Mouse (Mus musculus) hindbrain, embryonic 10.5 days (tissue): ENCODE measurements around the gene Gm28551. TPM values are rescaled to one million over a fixed set of nuclear protein-coding genes. Genes with fewer than 3 reads are reported as not detected.
A peak's percentile ranks its signal among the peaks of the same experiment; 100 is the strongest.

Source experiments
- DNase-seq: peaks from one replicate; pipeline ENCODE4 v3.0.0-alpha.2; 2017; ENCODE audit warnings: low spot score
- H3K27ac ChIP-seq: fragments of 300-500 bp; sonication (generic); 2 replicates; pipeline ENCODE4 v1.5.1; 2016; ENCODE audit warnings: mild to moderate bottlenecking, moderate library complexity
- H3K27me3 ChIP-seq: fragments of 300-500 bp; sonication (generic); 2 replicates; pipeline ENCODE4 v1.6.1; 2016; ENCODE audit warnings: mild to moderate bottlenecking; ENCODE audit not compliant: poor library complexity, insufficient read depth, severe bottlenecking
- H3K36me3 ChIP-seq: fragments of 300-500 bp; sonication (generic); 2 replicates; pipeline ENCODE4 v1.6.1; 2016; ENCODE audit warnings: mild to moderate bottlenecking, moderate library complexity
- H3K4me1 ChIP-seq: fragments of 300-500 bp; sonication (generic); replicated peaks from 2 replicates; pipeline ENCODE4 v1.6.1; 2016; ENCODE audit warnings: mild to moderate bottlenecking
- H3K4me3 ChIP-seq: fragments of 300-500 bp; sonication (generic); 2 replicates; pipeline ENCODE4 v1.5.1; 2016; ENCODE audit warnings: mild to moderate bottlenecking, moderate library complexity
- H3K9me3 ChIP-seq: fragments of 300-500 bp; sonication (generic); 2 replicates; pipeline ENCODE4 v1.6.1; 2016; ENCODE audit warnings: mild to moderate bottlenecking, moderate library complexity
- WGBS: fragments of 180-500 bp; shearing (Covaris S2); methylation state at CpG from one replicate; pipeline ENCODE4 v1.1.7; 2016; 5-methylcytosine and 5-hydroxymethylcytosine counted together
- polyA plus RNA-seq: library from polyadenylated mRNA; unstranded; fragments of >200 nt; fragmentation: Nextera tagmentation; extraction: Ambion mirVana; gene quantifications from 2 replicates; pipeline ENCODE4 v1.2.1, GENCODE M21; 2016

Gene Gm28551
- polyA plus RNA-seq, 1 experiment from 2014 or later, result 1.0 TPM

DNA sequence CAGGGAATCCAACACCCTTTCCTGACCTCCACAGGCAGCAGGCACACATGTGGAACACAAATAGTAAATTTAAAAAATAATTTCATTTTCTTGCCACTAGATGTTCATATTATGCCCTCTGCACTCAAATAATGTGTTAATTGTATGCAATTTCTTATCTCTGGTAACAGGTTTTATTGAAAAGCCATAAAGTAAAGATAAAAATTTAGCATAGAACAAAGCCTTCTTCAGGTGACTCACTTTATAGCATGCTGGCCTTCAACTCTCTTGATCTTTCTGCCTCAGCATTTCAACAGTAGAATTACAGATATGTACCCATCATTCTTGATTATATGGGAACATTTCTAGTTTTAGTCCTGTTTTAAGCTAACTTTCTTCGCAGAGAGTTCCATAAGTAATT lies 28.2 kb downstream of the Gm28551 start:
- Histone ChIP-seq H3K27ac (no peak overlapping the region), H3K36me3 (peaks cover 57% of the 10 kb centered on the region)

DNA sequence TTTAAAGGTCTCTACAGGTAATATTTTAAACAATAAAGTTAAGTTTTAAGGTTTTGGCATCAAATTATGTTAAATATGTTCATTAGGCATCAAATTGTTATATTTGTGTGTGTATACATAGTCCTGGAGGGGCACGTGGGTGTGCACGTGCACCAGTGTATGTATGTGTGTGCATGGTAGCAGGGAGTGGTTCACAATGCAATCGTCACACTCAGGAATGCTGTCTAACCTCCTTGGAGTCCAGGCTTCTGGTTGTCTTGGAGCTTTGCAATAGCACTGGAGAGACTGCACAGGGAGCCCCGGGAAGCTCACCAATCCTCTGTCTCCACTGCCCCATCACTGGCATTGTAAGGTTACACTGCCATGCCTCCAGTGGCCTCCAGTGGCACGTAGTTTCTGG lies 29.2 kb downstream of the Gm28551 start:
- Histone ChIP-seq H3K27me3 (no peaks in the 10 kb centered on the region), H3K36me3 (peaks cover 63% of the 10 kb centered on the region), H3K9me3 (no peaks in the 10 kb centered on the region), H3K4me1 (no peaks in the 10 kb centered on the region), H3K4me3 (no peak overlapping the region), H3K27ac (no peak overlapping the region)
- no peak for DNase-seq
- 91% methylated on average over 5 of the region's 5 CpGs for WGBS

More for the DNA sequence above, 28.2 kb downstream of the Gm28551 start:
- H3K4me3 ChIP-seq, result no peak overlapping the region
- WGBS, result 89% methylated on average over 1 of the region's 1 CpGs
- no peaks in the 10 kb centered on the region for H3K9me3 ChIP-seq
- no peaks in the 10 kb centered on the region for H3K4me1 ChIP-seq
- DNase-seq, result no peak
- no peaks in the 10 kb centered on the region for H3K27me3 ChIP-seq

DNA sequence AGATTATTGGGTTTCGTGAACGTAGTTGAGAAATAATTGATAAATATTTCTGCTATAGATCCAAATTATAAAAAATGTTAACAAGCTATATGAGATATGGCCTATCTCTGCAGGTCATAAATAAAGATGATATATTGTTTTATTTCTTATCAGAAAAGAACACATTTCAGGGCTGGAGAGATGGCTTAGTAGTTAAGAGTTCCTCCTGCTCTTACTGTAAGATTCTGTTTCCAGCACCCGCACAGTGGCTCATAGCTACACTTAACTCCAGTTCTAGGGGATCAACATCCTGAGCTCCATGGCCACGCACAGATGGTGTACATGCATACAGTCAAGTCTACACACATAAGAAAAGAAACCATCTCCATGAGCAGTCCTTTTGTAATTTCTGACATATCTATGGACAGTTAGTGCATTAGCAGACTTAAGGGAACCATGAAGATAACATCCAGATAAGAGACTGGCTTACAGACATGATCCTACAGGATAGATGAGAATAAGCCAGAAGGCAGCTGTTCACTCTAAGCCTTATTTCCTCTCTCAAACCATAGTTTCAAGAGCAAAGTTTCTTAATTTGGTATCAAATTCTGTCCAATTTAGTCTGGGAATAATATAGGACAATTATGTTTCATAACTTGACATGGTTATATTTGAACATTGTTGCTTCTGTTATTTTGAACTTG lies 30.7 kb downstream of the Gm28551 start:
- no peak for DNase-seq
- Histone ChIP-seq H3K4me1 (no peaks in the 10 kb centered on the region), H3K36me3 (peaks cover 76% of the 10 kb centered on the region), H3K4me3 (no peak overlapping the region), H3K9me3 (no peaks in the 10 kb centered on the region), H3K27ac (no peak overlapping the region), H3K27me3 (no peaks in the 10 kb centered on the region)
- WGBS, result 96% methylated on average over 4 of the region's 4 CpGs

- WGBS, result 3% methylated on average over 27 of the region's 27 CpGs
- H3K4me1 ChIP-seq, result peaks cover 8% of the 10 kb centered on the region
- no peaks in the 10 kb centered on the region for H3K27me3 ChIP-seq
- DNase-seq, result peak; percentile 87
- H3K9me3 ChIP-seq, result no peaks in the 10 kb centered on the region
- H3K36me3 ChIP-seq, result peaks cover 55% of the 10 kb centered on the region
- H3K4me3 ChIP-seq, result peak within 1 kb of the TSS; percentile 74
- H3K27ac ChIP-seq, result peak within 1 kb of the TSS; percentile 92
Observed at GRCm38 (mm10) chr1:53312989-53313967, 39.2 kb downstream of the Gm28551 start, which contains the start of gene Osgepl1. Gene Osgepl1 (plus strand): TSS chr1:53313624.

DNA sequence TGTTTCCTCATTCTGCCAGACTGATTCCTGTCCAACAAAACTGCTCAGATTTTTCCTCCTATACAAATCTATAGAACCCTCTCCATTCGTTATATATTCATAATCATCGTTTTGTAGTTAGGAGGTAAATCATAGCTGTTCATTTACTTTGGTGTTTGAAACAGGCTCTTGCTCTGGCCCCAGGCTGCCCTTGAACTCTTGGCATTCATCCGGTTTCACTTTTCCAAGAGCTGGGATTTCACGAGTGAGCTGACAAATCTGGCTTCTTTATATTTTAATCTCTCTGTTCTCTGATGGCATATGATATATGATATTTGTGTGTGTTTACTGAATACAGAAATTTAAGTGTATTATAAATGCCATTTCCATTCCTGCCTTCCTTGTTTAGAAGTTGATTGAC lies 52.0 kb downstream of the Gm28551 start:
- no peak overlapping the region for H3K4me3 ChIP-seq
- H3K36me3 ChIP-seq, result peaks cover 43% of the 10 kb centered on the region
- no peak for DNase-seq
- H3K27ac ChIP-seq, result no peak overlapping the region
- H3K27me3 ChIP-seq, result no peaks in the 10 kb centered on the region
- 89% methylated on average over 4 of the region's 4 CpGs for WGBS
- no peaks in the 10 kb centered on the region for H3K9me3 ChIP-seq
- peaks cover 15% of the 10 kb centered on the region for H3K4me1 ChIP-seq

GRCm38 (mm10) chr1:53296581-53297383 lies 55.7 kb downstream of the Gm28551 start, which contains the start of the genes Pms1, Ormdl1 and Gm28778:
Gene Pms1 (minus strand): TSS chr1:53297018.
Gene Ormdl1 (plus strand): TSS chr1:53297095.
Gene Gm28778 (plus strand): TSS chr1:53297111.
- H3K9me3 ChIP-seq, result no peaks in the 10 kb centered on the region
- WGBS, result under 1% methylated on average over 66 of the region's 66 CpGs
- H3K27me3 ChIP-seq, result no peaks in the 10 kb centered on the region
- peak within 1 kb of the TSS; percentile 85 for H3K4me3 ChIP-seq
- peaks cover 15% of the 10 kb centered on the region for H3K4me1 ChIP-seq
- DNase-seq, result peak; percentile 96
- peak within 1 kb of the TSS; percentile 97 for H3K27ac ChIP-seq
- H3K36me3 ChIP-seq, result peaks cover 33% of the 10 kb centered on the region

DNA sequence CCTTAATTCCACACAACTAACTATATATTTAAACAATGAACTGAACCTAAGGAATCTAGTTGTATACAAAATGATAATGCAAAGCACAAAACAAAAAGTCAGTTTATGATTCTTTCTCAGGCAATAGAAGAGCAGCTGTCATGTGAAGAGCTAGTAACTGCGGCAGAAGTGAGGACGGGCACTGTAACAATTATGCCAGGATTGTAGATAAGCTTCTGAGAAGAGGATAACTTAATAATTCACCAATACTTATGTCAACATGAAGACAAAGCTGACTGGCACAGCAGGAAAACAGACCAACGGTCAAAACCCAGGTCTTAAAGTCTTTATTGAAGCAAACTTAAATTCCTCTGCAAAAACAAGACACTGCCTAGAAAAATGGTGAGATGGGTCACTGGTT lies 61.3 kb downstream of the Gm28551 start:
- no peak overlapping the region for H3K4me3 ChIP-seq

More for the DNA sequence above, 61.3 kb downstream of the Gm28551 start:
- WGBS, result 86% methylated on average over 3 of the region's 3 CpGs
- Histone ChIP-seq H3K9me3 (peaks cover 3% of the 10 kb centered on the region; the same call in 1 of the 2 replicates), H3K4me1 (peaks cover 6% of the 10 kb centered on the region; the same call in 1 of the 2 replicates), H3K27me3 (no peaks in the 10 kb centered on the region), H3K27ac (no peak overlapping the region), H3K36me3 (peaks cover 34% of the 10 kb centered on the region)
- DNase-seq, result no peak

Other genes with a start within 250 kb of the Gm28551 start
- not detected in 2 replicates for gene 1700019A02Rik, start 165.0 kb downstream of the Gm28551 start, polyA plus RNA-seq
- gene Pms1, start 55.6 kb downstream of the Gm28551 start, polyA plus RNA-seq, result 18.8 and 25.1 TPM in 2 replicates
- 87.6 and 91.4 TPM in 2 replicates for gene Ormdl1, start 55.6 kb downstream of the Gm28551 start, polyA plus RNA-seq
- gene Gm28778, start 55.6 kb downstream of the Gm28551 start, polyA plus RNA-seq, result 0.42 TPM in 1 of 2 replicates, not detected in the other
- gene Osgepl1, start 39.0 kb downstream of the Gm28551 start, polyA plus RNA-seq, result 26.2 and 26.7 TPM in 2 replicates
- gene Asdurf, start within 50 bp of the Gm28551 start, polyA plus RNA-seq, result 2.1 TPM in 1 of 2 replicates, not detected in the other
- 83.7 and 92.6 TPM in 2 replicates for gene Asnsd1, start 85 bp upstream of the Gm28551 start, polyA plus RNA-seq